Mouse (Mus musculus) liver, postnatal 0 days (tissue): Measurements from ENCODE around the gene Ccdc130. TPM values are rescaled to one million over a fixed set of nuclear protein-coding genes. Genes with fewer than 3 reads are reported as not detected.

Experiments used
- ATAC-seq: fragments of 200-750 bp; cut with Nextera tagmentation; 2 replicates; pipeline ENCODE4 v1.8.0; 2017; ENCODE audit warnings: mild to moderate bottlenecking, moderate library complexity
- DNase-seq: peaks from one replicate; pipeline ENCODE4 v3.0.0-alpha.2; 2016
- H3K27ac ChIP-seq: fragments of 300-500 bp; sonication (generic); 2 replicates; pipeline ENCODE4 v1.5.1; 2014; ENCODE audit warnings: antibody characterized with exemption, moderate library complexity, mild to moderate bottlenecking, low read depth
- H3K27me3 ChIP-seq: fragments of 300-500 bp; sonication (generic); 2 replicates; pipeline ENCODE4 v1.6.1; 2014; ENCODE audit warnings: low read length, control low read depth, mixed read lengths; ENCODE audit not compliant: insufficient read depth
- H3K36me3 ChIP-seq: fragments of 300-500 bp; sonication (generic); replicated peaks from 2 replicates; pipeline ENCODE4 v1.6.1; 2014; ENCODE audit warnings: mild to moderate bottlenecking, control low read depth, low read length, moderate library complexity, mixed read lengths; ENCODE audit not compliant: insufficient read depth
- H3K4me1 ChIP-seq: fragments of 300-500 bp; sonication (generic); 2 replicates; pipeline ENCODE4 v1.6.1; 2014; ENCODE audit warnings: antibody characterized with exemption, mild to moderate bottlenecking, control low read depth; ENCODE audit not compliant: insufficient read depth
- H3K4me2 ChIP-seq: fragments of 300-500 bp; sonication (generic); 2 replicates; pipeline ENCODE4 v1.6.1; 2014; ENCODE audit warnings: low read depth, mild to moderate bottlenecking, low read length, moderate library complexity, mixed read lengths
- H3K4me3 ChIP-seq: fragments of 300-500 bp; sonication (generic); 2 replicates; pipeline ENCODE4 v1.5.1; 2014; ENCODE audit warnings: low read depth, low read length
- H3K9ac ChIP-seq: fragments of 300-500 bp; sonication (generic); replicated peaks from 2 replicates; pipeline ENCODE4 v1.6.1; 2014; ENCODE audit warnings: mild to moderate bottlenecking, moderate library complexity
- H3K9me3 ChIP-seq: fragments of 300-500 bp; sonication (generic); 2 replicates; pipeline ENCODE4 v1.6.1; 2016; ENCODE audit warnings: mild to moderate bottlenecking, control low read depth, low read length, mixed read lengths
- CTCF ChIP-seq: sonication (generic); IDR thresholded peaks from 2 replicates; pipeline ENCODE4 v1.5.1; 2016; ENCODE audit warnings: antibody characterized with exemption, low read depth
- EP300 ChIP-seq: IDR thresholded peaks from 2 replicates; pipeline ENCODE4 v1.6.1; 2016; ENCODE audit warnings: antibody characterized with exemption, low read depth, mild to moderate bottlenecking
- WGBS: fragments of 180-500 bp; shearing (Covaris S2); extraction: QIAGEN DNeasy Blood & Tissue Kit; methylation state at CpG from one replicate; pipeline ENCODE4 v1.1.7; 2014; ENCODE audit not compliant: insufficient replicate concordance; 5-methylcytosine and 5-hydroxymethylcytosine counted together
- microRNA counts: library from miRNA; unstranded; fragments of <30 nt; microRNA quantifications from one replicate; lab custom pipeline; 2015
- microRNA-seq: library from miRNA; unstranded; fragments of <30 nt; microRNA quantifications from one replicate; pipeline ENCODE4, GENCODE M21; 2016
- polyA plus RNA-seq: library from polyadenylated mRNA; unstranded; fragments of >200 nt; fragmentation: Nextera tagmentation; extraction: Ambion mirVana; gene quantifications from 2 replicates; pipeline ENCODE4 v1.2.1, GENCODE M21; 2015

Ccdc130 gene
- polyA plus RNA-seq, 1 experiment from 2014 or later, result 4.7 TPM

GRCm38 (mm10) chr8:84213277-84213676 lies 56.9 kb downstream of the Ccdc130 start:
- peaks cover 52% of the 10 kb centered on the region for H3K36me3 ChIP-seq
- ATAC-seq, result no peak

DNA sequence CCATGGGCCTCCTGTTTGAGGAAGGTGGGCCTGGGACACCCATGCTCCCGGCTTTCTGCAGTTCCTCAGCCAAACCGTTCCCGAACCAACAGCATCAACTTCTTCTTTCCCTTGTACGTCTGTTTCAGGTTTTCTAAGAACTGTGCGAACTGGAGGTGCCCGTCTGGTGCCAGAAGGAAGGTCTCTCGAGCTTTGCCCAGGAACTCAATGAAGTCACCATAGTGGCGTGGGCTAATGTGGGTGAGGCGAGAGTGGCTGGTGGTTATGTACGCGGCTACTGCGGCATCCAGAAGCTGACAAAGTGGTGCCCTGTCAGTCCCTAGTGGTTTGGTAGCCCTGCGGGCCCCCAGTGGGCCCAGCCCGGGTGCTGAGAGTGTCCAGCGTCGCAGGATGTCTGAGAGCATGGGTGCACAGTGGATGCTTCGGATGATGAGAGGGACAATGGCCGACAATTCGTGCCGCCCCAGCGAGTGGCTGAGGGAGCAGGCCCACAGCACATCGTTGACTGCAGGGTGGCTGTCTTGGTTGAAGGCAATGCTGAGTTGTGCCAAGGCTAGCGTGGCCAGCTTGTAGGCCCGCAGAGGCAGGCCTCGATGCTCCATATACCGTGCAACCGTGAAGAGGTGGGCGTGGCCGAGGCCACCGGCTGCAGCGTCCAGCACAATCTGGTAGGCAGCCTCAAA lies 58.2 kb downstream of the Ccdc130 start:
- no peak overlapping the region for H3K4me3 ChIP-seq
- H3K27me3 ChIP-seq, result no peaks in the 10 kb centered on the region
- no peak for TF ChIP-seq EP300
- DNase-seq (no peak), ATAC-seq (no peak)
- H3K9ac ChIP-seq, result no peak overlapping the region
- H3K4me1 ChIP-seq, result peaks cover 10% of the 10 kb centered on the region
- H3K4me2 ChIP-seq, result no peak overlapping the region
- peaks cover 42% of the 10 kb centered on the region for H3K36me3 ChIP-seq
- H3K9me3 ChIP-seq, result no peaks in the 10 kb centered on the region
- WGBS, result 88% methylated on average over 31 of the region's 31 CpGs
- no peak overlapping the region for H3K27ac ChIP-seq

More at GRCm38 (mm10) chr8:84213277-84213676, 56.9 kb downstream of the Ccdc130 start:
- no peak for DNase-seq
- no peak overlapping the region for H3K4me3 ChIP-seq
- no peaks in the 10 kb centered on the region for H3K27me3 ChIP-seq
- no peak overlapping the region for H3K27ac ChIP-seq
- 84% methylated on average over 4 of the region's 4 CpGs for WGBS
- H3K9ac ChIP-seq, result no peak overlapping the region
- no peak overlapping the region for H3K4me2 ChIP-seq
- no peak for TF ChIP-seq EP300
- H3K4me1 ChIP-seq, result peaks cover 6% of the 10 kb centered on the region
- H3K9me3 ChIP-seq, result no peaks in the 10 kb centered on the region

GRCm38 (mm10) chr8:84211202-84211601 lies 59.0 kb downstream of the Ccdc130 start:
- peaks cover 10% of the 10 kb centered on the region for H3K4me1 ChIP-seq
- TF ChIP-seq CTCF (no peak), EP300 (no peak)
- H3K4me2 ChIP-seq, result no peak overlapping the region
- no peak for ATAC-seq
- DNase-seq, result no peak
- H3K27ac ChIP-seq, result no peak overlapping the region
- WGBS, result 81% methylated on average over 2 of the region's 3 CpGs
- H3K27me3 ChIP-seq, result no peaks in the 10 kb centered on the region
- peaks cover 38% of the 10 kb centered on the region for H3K36me3 ChIP-seq
- H3K9me3 ChIP-seq, result no peaks in the 10 kb centered on the region
- no peak overlapping the region for H3K9ac ChIP-seq
- no peak overlapping the region for H3K4me3 ChIP-seq

DNA sequence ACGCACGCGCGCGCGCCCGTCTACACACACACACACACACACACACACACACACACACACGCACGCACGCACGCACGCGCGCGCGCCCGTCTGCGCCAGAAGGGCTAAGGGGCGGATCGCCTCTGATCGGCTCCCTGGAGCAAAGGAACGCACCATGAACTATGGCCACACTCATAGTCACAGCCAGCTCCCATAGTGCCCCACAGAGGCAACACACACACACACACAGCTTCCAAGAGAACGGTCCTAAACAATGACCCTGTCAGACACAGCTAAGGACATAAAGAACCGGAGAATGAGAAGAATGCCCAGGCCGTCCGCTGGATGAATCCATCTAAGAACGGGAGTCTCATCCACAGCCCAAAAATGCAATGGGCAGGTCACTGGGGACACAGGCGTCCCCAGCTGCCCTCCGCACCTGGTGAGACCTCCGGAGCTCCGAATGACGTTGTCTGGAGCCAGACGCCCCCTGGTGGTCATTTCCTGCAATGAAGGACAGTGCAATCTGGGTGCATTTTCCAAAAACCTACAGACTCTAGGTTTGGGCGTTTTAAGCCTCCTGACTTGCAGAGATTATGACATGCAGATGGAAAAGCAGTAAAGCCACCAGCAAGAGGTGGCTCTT lies 59.9 kb downstream of the Ccdc130 start:
- Histone ChIP-seq H3K4me1 (peaks cover 10% of the 10 kb centered on the region), H3K9ac (no peak overlapping the region), H3K27ac (no peak overlapping the region), H3K4me3 (no peak overlapping the region), H3K36me3 (peaks cover 37% of the 10 kb centered on the region), H3K27me3 (no peaks in the 10 kb centered on the region), H3K4me2 (peak overlapping the region; percentile 38; the same call in 1 of the 2 replicates), H3K9me3 (no peaks in the 10 kb centered on the region)
- WGBS, result 43% methylated on average over 25 of the region's 34 CpGs
- no peak for TF ChIP-seq EP300
- TF ChIP-seq CTCF, result peak; percentile 96
- ATAC-seq (peak; percentile 58), DNase-seq (peak; percentile 86)

- no peak for ATAC-seq
- peak overlapping the region; percentile 51 for H3K4me2 ChIP-seq
- no peak for DNase-seq
- peaks cover 14% of the 10 kb centered on the region for H3K4me1 ChIP-seq
- 0 out of 2 replicates have a peak overlapping the region, but pooled peaks have one; percentile 31 for H3K9ac ChIP-seq
- H3K36me3 ChIP-seq, result peaks cover 27% of the 10 kb centered on the region
- 0 out of 2 replicates have a peak, but pooled peaks have one; percentile 4 for TF ChIP-seq CTCF
- 0 out of 2 replicates have a peak, but pooled peaks have one; percentile 23 for TF ChIP-seq EP300
- H3K9me3 ChIP-seq, result no peaks in the 10 kb centered on the region
- 39% methylated on average over 17 of the region's 17 CpGs for WGBS
- peak overlapping the region; percentile 86 for H3K27ac ChIP-seq
- no peaks in the 10 kb centered on the region for H3K27me3 ChIP-seq
- H3K4me3 ChIP-seq, result no peak overlapping the region
These were observed 61.5 kb downstream of the Ccdc130 start for GRCm38 (mm10) chr8:84208381-84209380.

DNA sequence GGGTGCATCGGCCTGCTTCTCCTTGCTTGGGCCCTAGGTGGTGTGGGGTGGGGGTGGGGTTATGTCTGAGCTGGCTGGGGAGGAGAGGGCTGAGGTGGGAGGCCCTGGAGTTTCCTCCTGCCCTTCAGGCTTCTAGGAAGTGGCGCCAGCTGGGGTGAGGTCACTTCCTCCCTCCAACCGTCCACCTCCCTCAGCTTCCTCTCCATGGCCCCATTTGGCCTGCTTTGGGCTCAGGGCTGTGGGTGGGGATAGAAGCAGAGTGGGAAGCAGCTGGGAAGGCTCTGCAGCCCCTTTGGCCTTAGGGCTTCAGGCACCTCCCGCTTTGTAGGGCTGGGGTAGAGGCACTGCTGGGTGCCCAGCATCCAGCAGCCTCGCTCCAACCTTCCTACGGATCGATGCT lies 62.4 kb downstream of the Ccdc130 start:
- H3K4me1 ChIP-seq, result peaks cover 21% of the 10 kb centered on the region
- H3K9ac ChIP-seq, result 0 out of 2 replicates have a peak overlapping the region, but pooled peaks have one; percentile 30
- peak; percentile 70 for DNase-seq
- peak; percentile 9; the same call in 1 of the 2 replicates for ATAC-seq
- H3K4me2 ChIP-seq, result peak overlapping the region; percentile 51
- no peaks in the 10 kb centered on the region for H3K9me3 ChIP-seq
- H3K36me3 ChIP-seq, result peaks cover 21% of the 10 kb centered on the region
- H3K27me3 ChIP-seq, result no peaks in the 10 kb centered on the region
- peak overlapping the region; percentile 86 for H3K27ac ChIP-seq
- no peak overlapping the region for H3K4me3 ChIP-seq
- TF ChIP-seq EP300 (no peak), CTCF (no peak)
- WGBS, result 43% methylated on average over 7 of the region's 7 CpGs

MicroRNA genes within 50 kb of the gene (microRNA counts, 519-probe panel; counts per million panel counts)
- microRNA mmu-miR-23a (lab: Ali Mortazavi, UCI), result 6,212 counts per million, percentile 74 among the panel's probes with 10 or more counts
- microRNA mmu-miR-27a (lab: Ali Mortazavi, UCI), result 6,602 counts per million, percentile 79 among the panel's probes with 10 or more counts

Small RNA genes within 50 kb of the gene (microRNA-seq; reads per million reads assigned to microRNA genes)
- gene Mir23a (19,023 reads per million, percentile 96 among the genes with 10 or more reads in this experiment), gene Mir24-2 (not detected), gene Mir27a (749 reads per million, percentile 67 among the genes with 10 or more reads in this experiment), gene Mir3074-2 (not detected)

Other genes with a start within 250 kb of the Ccdc130 start
- gene Palm3, start 248.9 kb downstream of the Ccdc130 start, polyA plus RNA-seq, result 0.04 TPM in 1 of 2 replicates, not detected in the other
- 0.76 and 0.88 TPM in 2 replicates for gene Il27ra, start 227.8 kb downstream of the Ccdc130 start, polyA plus RNA-seq
- 0.18 TPM in 1 of 2 replicates, not detected in the other for gene Rln3, start 225.4 kb downstream of the Ccdc130 start, polyA plus RNA-seq
- gene Gm10643, start 205.2 kb downstream of the Ccdc130 start, polyA plus RNA-seq, result 0.36 and 0.41 TPM in 2 replicates
- gene Rfx1, start 203.5 kb downstream of the Ccdc130 start, polyA plus RNA-seq, result 1.3 and 1.5 TPM in 2 replicates
- 2.3 and 2.8 TPM in 2 replicates for gene Dcaf15, start 165.6 kb downstream of the Ccdc130 start, polyA plus RNA-seq
- gene Podnl1, start 144.4 kb downstream of the Ccdc130 start, polyA plus RNA-seq, result not detected in 2 replicates
- gene Cc2d1a, start 122.4 kb downstream of the Ccdc130 start, polyA plus RNA-seq, result 4.4 and 4.5 TPM in 2 replicates
- gene 4930432K21Rik, start 122.4 kb downstream of the Ccdc130 start, polyA plus RNA-seq, result 0.24 and 0.29 TPM in 2 replicates
- gene Nanos3, start 85.2 kb downstream of the Ccdc130 start, polyA plus RNA-seq, result 0.34 and 0.79 TPM in 2 replicates
- 1.4 and 1.6 TPM in 2 replicates for gene Zswim4, start 33.3 kb downstream of the Ccdc130 start, polyA plus RNA-seq
- 189 and 201 TPM in 2 replicates for gene D8Ertd738e, start 20.7 kb downstream of the Ccdc130 start, polyA plus RNA-seq
- 40.9 and 41.9 TPM in 2 replicates for gene Mri1, start 13.1 kb downstream of the Ccdc130 start, polyA plus RNA-seq
- 0.49 and 0.92 TPM in 2 replicates for gene Cacna1a, start 118.1 kb upstream of the Ccdc130 start, polyA plus RNA-seq